In the genomic region with DNA sequence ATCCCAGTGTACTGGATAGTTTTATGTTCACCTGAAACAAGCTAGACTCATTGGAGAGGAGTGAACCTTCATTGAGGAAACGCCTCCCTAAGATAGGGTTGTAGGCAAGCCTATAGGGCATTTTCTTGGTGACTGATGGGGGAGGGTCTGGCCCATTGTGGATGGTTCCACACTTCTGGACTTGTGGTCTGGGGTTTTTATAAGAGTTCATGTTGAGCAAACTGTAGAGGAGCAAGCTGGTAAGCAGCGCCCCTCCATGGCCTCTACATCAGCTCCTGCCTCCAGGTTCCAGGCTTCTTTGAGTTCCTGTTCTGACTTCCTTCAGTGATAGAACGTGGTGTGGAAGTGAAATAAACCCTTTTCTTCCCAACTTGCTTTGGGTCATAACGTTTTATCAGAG, we compare ENCODE assay signal across 16 mouse cellular contexts.
"Had no signal": no experiment of that assay in that cellular context is flagged by ENCODE, and none has a peak within 500 bp of the region (broad histone marks: within the 10 kb centered on the region; RNA-seq: fewer than 3 reads in every experiment).

No protein-coding gene starts in this region.

- H3K9ac ChIP-seq: limb, embryonic 12.5 days; limb, embryonic 15.5 days; liver, embryonic 14.5 days; liver, postnatal 0 days; lung, embryonic 14.5 days; midbrain, embryonic 13.5 days had no signal

- DNase-seq: kidney, adult 8-10 months; kidney, postnatal 25 days; left cerebral cortex, postnatal 4 days; liver, postnatal 0 days; lung, embryonic 14.5 days; thymus, adult 18-20 months; thymus, postnatal 36 days had no signal

- ATAC-seq: liver, postnatal 0 days; lung, postnatal 0 days; midbrain, embryonic 13.5 days; midbrain, embryonic 16.5 days had no signal

- H3K4me3 ChIP-seq: limb, embryonic 12.5 days; limb, embryonic 15.5 days; megakaryocyte, embryonic 14.5 days; midbrain, embryonic 10.5 days; midbrain, embryonic 13.5 days had no signal

- H3K4me2 ChIP-seq: limb, embryonic 12.5 days; limb, embryonic 15.5 days; liver, embryonic 11.5 days; lung, embryonic 14.5 days; midbrain, embryonic 13.5 days had no signal

- H3K27ac ChIP-seq: limb, embryonic 12.5 days; limb, embryonic 15.5 days; liver, embryonic 14.5 days; midbrain, embryonic 10.5 days; midbrain, embryonic 13.5 days had no signal

- H3K9me3 ChIP-seq: limb, embryonic 15.5 days; megakaryocyte, embryonic 14.5 days; midbrain, embryonic 10.5 days; midbrain, embryonic 13.5 days had no signal

- H3K36me3 ChIP-seq: limb, embryonic 12.5 days; limb, embryonic 15.5 days; midbrain, embryonic 10.5 days; midbrain, embryonic 13.5 days had no signal

- H3K27me3 ChIP-seq: megakaryocyte, embryonic 14.5 days had no signal
